Mouse (Mus musculus) C2C12 (cell line): Measurements from ENCODE around the gene Urgcp.

Experiments
- CTCF ChIP-seq: IDR thresholded peaks from one replicate; pipeline ENCODE4 v1.5.1; 2011; ENCODE audit not compliant: control insufficient read depth, insufficient read depth, insufficient read length
- MYOG ChIP-seq: IDR thresholded peaks from one replicate; pipeline ENCODE4 v1.6.1; 2011; ENCODE audit not compliant: control insufficient read depth, insufficient read length; ENCODE audit errors: extremely low read depth

DNA sequence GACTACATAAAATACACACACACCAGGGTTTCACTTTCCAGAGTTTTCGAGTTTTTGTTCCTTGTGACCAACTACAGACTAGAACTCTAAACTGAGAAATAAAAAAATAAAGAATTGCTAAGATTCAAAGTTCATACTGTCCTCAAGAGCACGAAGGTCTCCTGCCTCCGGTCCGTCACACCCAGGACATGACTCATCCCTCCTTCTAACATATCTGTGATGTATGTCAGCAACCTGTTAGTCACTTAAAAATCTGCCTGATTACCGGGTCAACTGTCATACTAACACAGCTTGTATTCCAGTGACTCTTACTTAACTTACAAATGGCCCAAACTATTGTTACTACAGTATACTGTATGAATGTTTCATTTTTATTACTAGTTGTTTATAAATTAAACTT lies 25.0 kb downstream of the Urgcp start:
- no peak for TF ChIP-seq CTCF
- TF ChIP-seq MYOG = no peak
